Mouse (Mus musculus) CH12.LX (cell line): ENCODE data around the gene Gnai1. TPM values are rescaled to one million over a fixed set of nuclear protein-coding genes. Genes with fewer than 3 reads are reported as not detected.

ENCODE experiments used
- DNase-seq: peaks from one replicate; pipeline ENCODE4 v3.0.0-alpha.2; 2013; ENCODE audit errors: extremely low read depth
- H3K27ac ChIP-seq: 2 replicates; pipeline ENCODE4 v1.5.1; 2012; ENCODE audit warnings: low read depth, mild to moderate bottlenecking, control low read depth, moderate library complexity; ENCODE audit not compliant: insufficient read depth
- H3K27me3 ChIP-seq: replicated peaks from 2 replicates; pipeline ENCODE3; 2012; ENCODE audit warnings: inconsistent platforms
- H3K36me3 ChIP-seq, 2 experiments: replicated peaks in 1 of 2; 2 replicates each; pipeline versions ENCODE3 to v1.6.1; 2012; ENCODE audit warnings: inconsistent platforms in 1 of 2, low read length in 1 of 2, mild to moderate bottlenecking in 1 of 2, mixed read lengths in 1 of 2, moderate library complexity in 1 of 2; ENCODE audit not compliant: control insufficient read depth in 1 of 2, insufficient read depth in 1 of 2
- H3K4me1 ChIP-seq, 2 experiments: 2 replicates each; pipeline ENCODE4 v1.6.1; 2012; ENCODE audit warnings: inconsistent platforms in 1 of 2, moderate library complexity in 1 of 2; ENCODE audit not compliant: insufficient read depth in 2 of 2, control insufficient read depth in 1 of 2
- H3K4me2 ChIP-seq: 2 replicates; pipeline ENCODE4 v1.6.1; 2012; ENCODE audit warnings: low read depth, mild to moderate bottlenecking, control low read depth; ENCODE audit not compliant: poor library complexity, insufficient read depth, severe bottlenecking
- H3K4me3 ChIP-seq, 3 experiments: fragments of 150-350 bp in 1 of 3; sonication (generic) in 1 of 3; replicated peaks in 1 of 3; 2 replicates each; pipeline versions ENCODE3 to v1.5.1; 2011 to 2012; ENCODE audit warnings: low read depth in 2 of 3, low read length in 2 of 3, mild to moderate bottlenecking in 2 of 3, moderate library complexity in 2 of 3, control low read depth in 1 of 3, improper control_type of control experiment in 1 of 3, inconsistent platforms in 1 of 3, mixed read lengths in 1 of 3; ENCODE audit not compliant: poor library complexity in 1 of 3
- H3K79me2 ChIP-seq: replicated peaks from 2 replicates; pipeline ENCODE4 v1.6.1; 2012; ENCODE audit warnings: mild to moderate bottlenecking, moderate library complexity; ENCODE audit not compliant: control insufficient read depth, poor library complexity, insufficient read depth, severe bottlenecking; ENCODE audit errors: extremely low read depth
- H3K9ac ChIP-seq: 2 replicates; pipeline ENCODE4 v1.6.1; 2012; ENCODE audit warnings: low read depth, mild to moderate bottlenecking, control low read depth, moderate library complexity; ENCODE audit not compliant: insufficient read depth
- H3K9me3 ChIP-seq: replicated peaks from 2 replicates; pipeline ENCODE3; 2012; ENCODE audit warnings: low read length, inconsistent platforms, mixed read lengths
- BHLHE40 ChIP-seq: IDR thresholded peaks from 2 replicates; pipeline ENCODE4 v1.6.1; 2011; ENCODE audit warnings: mild to moderate bottlenecking, low read depth, low read length, improper control_type of control experiment
- CHD2 ChIP-seq: IDR thresholded peaks from 2 replicates; pipeline ENCODE4 v1.6.1; 2011; ENCODE audit warnings: low read length, improper control_type of control experiment
- CTCF ChIP-seq, 2 experiments: IDR thresholded peaks in 1 of 2; conservative IDR thresholded peaks in 1 of 2; 2 replicates each; pipeline ENCODE4 v1.5.1; 2011 to 2012; ENCODE audit warnings: low read depth in 2 of 2, low read length in 2 of 2, improper control_type of control experiment in 1 of 2, inconsistent platforms in 1 of 2, mild to moderate bottlenecking in 1 of 2, moderate library complexity in 1 of 2
- E2F4 ChIP-seq: IDR thresholded peaks from 2 replicates; pipeline ENCODE4 v1.6.1; 2011; ENCODE audit warnings: low read depth, low read length, improper control_type of control experiment; ENCODE audit not compliant: insufficient replicate concordance
- ELF1 ChIP-seq: IDR thresholded peaks from 2 replicates; pipeline ENCODE4 v1.6.1; 2014; ENCODE audit warnings: low read depth, mild to moderate bottlenecking, inconsistent platforms, low read length, improper control_type of control experiment
- EP300 ChIP-seq: IDR thresholded peaks from 2 replicates; pipeline ENCODE4 v1.6.1; 2011; ENCODE audit warnings: low read length, improper control_type of control experiment
- GABPA ChIP-seq: IDR thresholded peaks from 2 replicates; pipeline ENCODE4 v1.6.1; 2012; ENCODE audit warnings: low read depth, low read length, improper control_type of control experiment, inconsistent platforms; ENCODE audit not compliant: insufficient replicate concordance
- IRF4 ChIP-seq: IDR thresholded peaks from 2 replicates; pipeline ENCODE4 v1.6.1; 2014; ENCODE audit warnings: low read depth, mild to moderate bottlenecking, inconsistent platforms, low read length, improper control_type of control experiment
- JUN ChIP-seq: IDR thresholded peaks from 2 replicates; pipeline ENCODE4 v1.6.1; 2011; ENCODE audit warnings: low read depth, mild to moderate bottlenecking, low read length, improper control_type of control experiment, moderate library complexity; ENCODE audit not compliant: insufficient read depth
- JUND ChIP-seq: conservative IDR thresholded peaks from 2 replicates; pipeline ENCODE4 v1.6.1; 2011; ENCODE audit warnings: low read depth, low read length, improper control_type of control experiment
- KAT2A ChIP-seq: IDR thresholded peaks from 2 replicates; pipeline ENCODE4 v1.6.1; 2012; ENCODE audit warnings: low read length, improper control_type of control experiment, inconsistent platforms; ENCODE audit not compliant: insufficient replicate concordance
- MAFK ChIP-seq: IDR thresholded peaks from 2 replicates; pipeline ENCODE4 v1.6.1; 2011; ENCODE audit warnings: low read length, improper control_type of control experiment; ENCODE audit not compliant: insufficient replicate concordance
- NELFE ChIP-seq: IDR thresholded peaks from 2 replicates; pipeline ENCODE4 v1.6.1; 2011; ENCODE audit warnings: low read depth, low read length, improper control_type of control experiment
- NRF1 ChIP-seq: IDR thresholded peaks from 2 replicates; pipeline ENCODE4 v1.6.1; 2014; ENCODE audit warnings: low read depth, mild to moderate bottlenecking, inconsistent platforms, low read length, improper control_type of control experiment, moderate library complexity
- POLR2AphosphoS2 ChIP-seq: IDR thresholded peaks from 2 replicates; pipeline ENCODE4 v1.6.1; 2011; ENCODE audit warnings: low read depth, low read length, improper control_type of control experiment
- RAD21 ChIP-seq: IDR thresholded peaks from 2 replicates; pipeline ENCODE4 v1.6.1; 2011; ENCODE audit warnings: low read depth, mild to moderate bottlenecking, low read length, improper control_type of control experiment, moderate library complexity
- RCOR1 ChIP-seq: conservative IDR thresholded peaks from 2 replicates; pipeline ENCODE4 v1.6.1; 2012; ENCODE audit warnings: low read depth, mild to moderate bottlenecking, inconsistent platforms, low read length, improper control_type of control experiment
- TBP ChIP-seq: conservative IDR thresholded peaks from 2 replicates; pipeline ENCODE4 v1.6.1; 2011; ENCODE audit warnings: low read depth, low read length, improper control_type of control experiment
- TCF12 ChIP-seq: IDR thresholded peaks from 2 replicates; pipeline ENCODE4 v1.6.1; 2014; ENCODE audit warnings: low read depth, mild to moderate bottlenecking, inconsistent platforms, low read length, improper control_type of control experiment
- ZC3H11A ChIP-seq: IDR thresholded peaks from 2 replicates; pipeline ENCODE4 v1.6.1; 2012; ENCODE audit warnings: low read depth, mild to moderate bottlenecking, inconsistent platforms, low read length, improper control_type of control experiment
- dilution Hi-C: fragments of 300-500 bp; cut with MboI; formaldehyde crosslinking; loops from 2 replicates; pipeline ENCODE4 v1.14.3; 2020; ENCODE audit warnings: low sequenced_read_pairs; ENCODE audit not compliant: extremely low pct_unique_long_range_greater_than_20kb, extremely low pct_ligation_motif_present
- in situ Hi-C: fragments of 300-500 bp; cut with MboI; formaldehyde crosslinking; loops from 3 replicates; pipeline ENCODE4 v1.14.3; 2019; ENCODE audit warnings: low sequenced_read_pairs, low pct_ligation_motif_present, low pct_unique_long_range_greater_than_20kb, mixed read lengths
- polyA plus RNA-seq: library from polyadenylated mRNA; unstranded; fragments of >175 nt; gene quantifications from 2 replicates; pipeline ENCODE4 v1.2.1, GENCODE M21; 2012; ENCODE audit warnings: low read depth; ENCODE audit not compliant: insufficient read length
- total RNA-seq, 2 experiments: library from RNA; depleted of rRNA; stranded (reverse); fragments of 300-350 nt in 1 of 2; fragments of >200 nt in 1 of 2; gene quantifications; 2 replicates each; pipeline ENCODE4 v1.2.3; 2012 to 2014

Gnai1 gene
- total and polyA plus RNA-seq, 3 experiments: not detected

DNA sequence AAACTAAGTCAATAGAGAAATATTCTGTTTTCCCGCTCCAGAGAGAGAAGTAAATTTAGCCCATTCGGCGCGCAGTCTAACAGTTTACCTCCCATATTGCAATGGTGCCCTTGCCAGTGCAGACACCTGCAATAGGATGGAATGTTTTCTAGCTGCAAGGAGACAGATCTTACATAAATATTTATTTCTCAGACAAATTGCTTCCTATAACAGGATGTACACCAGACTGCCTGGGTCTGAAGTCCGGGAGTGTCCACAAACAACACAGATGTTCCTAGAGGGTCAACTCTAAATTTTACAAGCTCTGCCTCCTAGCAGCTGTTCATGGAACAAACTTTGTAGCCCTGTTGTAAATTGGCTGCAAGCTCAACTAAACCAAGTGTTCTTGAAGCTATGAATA, 111.0 kb downstream of the Gnai1 start:
- in situ Hi-C loops: no loop called here
- TF ChIP-seq E2F4 (no peak), KAT2A (no peak), TCF12 (no peak), NELFE (no peak), RCOR1 (no peak), JUN (no peak), IRF4 (no peak), BHLHE40 (no peak), ZC3H11A (no peak), EP300 (no peak), MAFK (no peak), POLR2AphosphoS2 (no peak), NRF1 (no peak), CTCF (conservative IDR thresholded peaks at IDR 0.05 in 1 of 2, IDR thresholded peaks at IDR 0.05 in 1 of 2; ENCODE audit: low read depth in 2 of 2, low read length in 2 of 2) (no peak)
- TF ChIP-seq, all 38 proteins: peak for 0
- Histone ChIP-seq H3K4me1 (no peaks in the 10 kb centered on the region), H3K4me2 (no peak overlapping the region), H3K9ac (no peak overlapping the region), H3K36me3 (no peaks in the 10 kb centered on the region), H3K79me2 (no peaks in the 10 kb centered on the region), H3K27me3 (no peaks in the 10 kb centered on the region), H3K9me3 (no peaks in the 10 kb centered on the region), H3K27ac (no peak overlapping the region), H3K4me3 (no peak overlapping the region)
- dilution Hi-C loops: no loop called here
- no peak for DNase-seq

DNA sequence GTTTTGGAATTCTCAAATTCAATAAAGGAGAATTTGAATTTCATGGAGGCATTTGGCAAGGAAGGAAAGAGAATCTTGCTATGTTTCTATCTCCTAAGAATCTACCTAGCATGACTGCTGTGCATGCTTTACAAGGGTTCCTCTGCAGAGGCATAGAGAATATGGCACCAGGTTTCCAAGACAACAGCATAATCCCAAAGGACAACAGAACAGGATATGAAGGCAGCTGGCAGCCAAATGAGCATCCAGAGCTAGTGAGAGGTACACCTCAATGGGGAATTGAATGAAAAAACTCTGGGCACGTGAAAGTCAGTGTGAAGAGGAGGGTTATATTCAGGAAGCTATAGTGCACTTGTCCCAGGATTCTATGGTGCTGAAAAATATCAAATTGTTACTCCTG, 130.8 kb downstream of the Gnai1 start:
- Histone ChIP-seq H3K27ac (no peak overlapping the region), H3K4me1 (no peaks in the 10 kb centered on the region), H3K4me3 (no peak overlapping the region), H3K9me3 (no peaks in the 10 kb centered on the region), H3K9ac (no peak overlapping the region), H3K4me2 (no peak overlapping the region), H3K27me3 (no peaks in the 10 kb centered on the region), H3K36me3 (no peaks in the 10 kb centered on the region), H3K79me2 (no peaks in the 10 kb centered on the region)
- DNase-seq: no peak
- in situ Hi-C loops: no loop called here
- no peak for TF ChIP-seq RAD21
- no peak for TF ChIP-seq TBP
- TF ChIP-seq POLR2AphosphoS2: no peak
- TF ChIP-seq CTCF (conservative IDR thresholded peaks at IDR 0.05 in 1 of 2, IDR thresholded peaks at IDR 0.05 in 1 of 2; ENCODE audit: low read depth in 2 of 2, low read length in 2 of 2): no peak
- no peak for TF ChIP-seq CHD2
- no peak for TF ChIP-seq ELF1
- TF ChIP-seq E2F4: no peak
- no peak for TF ChIP-seq MAFK
- no peak for TF ChIP-seq GABPA
- no peak for TF ChIP-seq JUND
- dilution Hi-C loops: no loop called here
